Comparison of ENCODE assay signal across 8 mouse cellular contexts in the genomic region with DNA sequence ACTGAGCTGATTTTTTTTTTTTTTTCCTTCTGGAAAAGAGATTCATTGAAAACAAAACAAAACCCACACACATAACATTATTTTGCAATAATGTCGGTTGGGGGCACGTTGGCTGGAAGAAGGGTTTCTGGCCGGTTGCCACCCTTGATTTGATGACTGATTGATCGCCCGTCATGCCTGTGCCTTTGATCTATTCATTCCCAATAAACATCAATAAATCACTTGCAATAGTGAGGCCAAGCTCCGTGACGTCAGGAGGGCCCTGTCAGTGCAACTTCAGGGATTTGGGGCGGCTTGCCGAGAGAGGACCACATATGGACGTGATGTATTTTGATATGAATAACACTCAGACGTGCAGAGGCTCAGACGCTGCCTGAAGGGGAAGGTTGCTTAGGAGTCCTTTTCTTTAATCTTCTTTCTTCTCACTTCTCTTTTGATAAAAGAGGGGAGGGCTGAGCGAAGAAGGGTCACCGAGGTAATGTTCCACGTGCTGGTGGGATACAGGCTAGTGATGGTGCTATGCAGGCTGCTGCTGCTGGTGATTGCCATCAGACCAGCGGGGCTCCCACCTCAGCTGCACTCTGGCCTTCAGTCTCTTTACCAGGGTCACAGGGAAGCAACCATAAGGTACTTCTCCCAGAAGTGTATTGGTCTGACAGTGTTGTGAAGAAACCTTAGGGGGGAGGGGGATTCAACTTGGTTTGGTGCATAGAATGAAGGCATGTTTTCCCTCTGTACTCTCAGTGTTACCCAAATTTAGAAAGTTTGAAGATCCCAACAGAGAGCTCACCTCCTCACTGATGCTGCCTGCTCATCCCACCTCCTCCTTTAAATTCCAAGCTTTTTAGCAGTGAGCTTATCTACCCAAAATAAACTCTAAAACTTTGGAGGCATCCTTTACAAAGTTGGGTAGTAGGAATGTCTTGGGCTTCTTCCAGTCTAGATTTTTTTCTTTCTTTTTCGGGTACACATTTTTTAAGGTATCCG. TPM values are rescaled to one million over a fixed set of nuclear protein-coding genes. Genes with fewer than 3 reads are reported as not detected.
DNase-seq lines count a peak whose midpoint lies in the region; ATAC-seq lines count a peak whose summit lies in the region.

No protein-coding gene starts in this region.

- H3K9ac ChIP-seq in hindbrain, embryonic 11.5 days (ENCODE audit: low read depth, low read length), result peak overlapping the region; percentile 70; the same call in 1 of the 2 replicates

- H3K4me1 ChIP-seq in brown adipose tissue, adult 24 weeks (ENCODE audit: control insufficient read depth, insufficient read depth, insufficient read length, low read length), result no peaks in the 10 kb centered on the region
- H3K4me1 ChIP-seq in hindbrain, embryonic 11.5 days (replicated peaks; ENCODE audit: control insufficient read depth, insufficient read depth, low read length), result peaks cover 6% of the 10 kb centered on the region; the same call in 1 of the 2 replicates
- peaks cover 43% of the 10 kb centered on the region for H3K4me1 ChIP-seq in midbrain, embryonic 10.5 days

- H3K9me3 ChIP-seq in hindbrain, embryonic 11.5 days (ENCODE audit: control insufficient read depth, low read length), result no peaks in the 10 kb centered on the region
- H3K9me3 ChIP-seq in midbrain, embryonic 10.5 days (replicated peaks), result no peaks in the 10 kb centered on the region

- H3K4me2 ChIP-seq in hindbrain, embryonic 11.5 days (replicated peaks; ENCODE audit: low read depth, low read length), result peak overlapping the region; percentile 94

- H3K27ac ChIP-seq in brown adipose tissue, adult 24 weeks (replicated peaks; ENCODE audit: low read depth, low read length), result no peak overlapping the region
- peak overlapping the region; percentile 93 for H3K27ac ChIP-seq in hindbrain, embryonic 11.5 days (ENCODE audit: low read depth, low read length)
- H3K27ac ChIP-seq in midbrain, embryonic 10.5 days (replicated peaks), result no peak overlapping the region

- no peak for ATAC-seq in hindbrain, embryonic 11.5 days (ENCODE audit: low FRiP score)
- no peak for ATAC-seq in erythroid progenitor cell, adult 5-6 weeks (replicated peaks; ENCODE audit: low FRiP score, poor library complexity, severe bottlenecking)

- peak overlapping the region; percentile 65 for H3K4me3 ChIP-seq in brown adipose tissue, adult 24 weeks (ENCODE audit: insufficient read depth, low read depth, low read length)
- H3K4me3 ChIP-seq in hindbrain, embryonic 11.5 days (ENCODE audit: low read depth, low read length), result peak overlapping the region; percentile 82
- peak overlapping the region; percentile 87 for H3K4me3 ChIP-seq in midbrain, embryonic 10.5 days

- peaks cover 7% of the 10 kb centered on the region for H3K27me3 ChIP-seq in hindbrain, embryonic 11.5 days (ENCODE audit: control insufficient read depth, insufficient read depth, low read length)
- peaks cover 75% of the 10 kb centered on the region for H3K27me3 ChIP-seq in midbrain, embryonic 10.5 days (ENCODE audit: low read depth, poor library complexity, severe bottlenecking)

- peak; percentile 92 for DNase-seq in heart, adult 11 months
- DNase-seq in heart, adult 9 months (ENCODE audit: low spot score in 2 of 2), result no peak
- peak; percentile 60 for DNase-seq in hindbrain, embryonic 11.5 days (ENCODE audit: low spot score)
- DNase-seq in midbrain, embryonic 10.5 days (ENCODE audit: low spot score), result peak; percentile 47
- DNase-seq in thymus, adult 18-20 months, result no peak
- no peak for DNase-seq in kidney, postnatal 14 days

- H3K36me3 ChIP-seq in hindbrain, embryonic 11.5 days (ENCODE audit: control insufficient read depth, insufficient read depth, low read length), result no peaks in the 10 kb centered on the region
- no peaks in the 10 kb centered on the region for H3K36me3 ChIP-seq in midbrain, embryonic 10.5 days

- 7% methylated on average over 18 of the region's 18 CpGs for WGBS in hindbrain, embryonic 11.5 days
- 9% methylated on average over 18 of the region's 18 CpGs for WGBS in midbrain, embryonic 10.5 days

RNA-seq across cellular contexts. Expression of gene Tshz3, which starts 1.4 kb away (rescaled TPM):
- polyA plus RNA-seq in brown adipose tissue, adult 24 weeks (2012; ENCODE audit: insufficient read depth, insufficient read length, missing spikeins), result 0.58 and 0.79 TPM in 2 replicates
- polyA plus RNA-seq in hindbrain, embryonic 11.5 days (2014; fragmentation: Nextera tagmentation; extraction: Ambion mirVana), result 14.4 and 21.3 TPM in 2 replicates
- polyA plus RNA-seq in midbrain, embryonic 10.5 days (2016; fragmentation: Nextera tagmentation; extraction: Ambion mirVana), result 2.3 and 2.4 TPM in 2 replicates
- 0.42 TPM in 1 of 2 replicates, not detected in the other for total RNA-seq in erythroid progenitor cell, adult 5-6 weeks (2015; ENCODE audit: low replicate concordance)
- not detected in 2 replicates for total RNA-seq in erythroid progenitor cell, adult 5-6 weeks (2017; ENCODE audit: low replicate concordance)

Comparison
In these comparisons a context has a peak if more than half of its experiments do, and no peak if none do; other contexts are left out.
1. DNase-seq: peak in heart, adult 11 months (single experiment), hindbrain, embryonic 11.5 days (single experiment) and midbrain, embryonic 10.5 days (single experiment); none in heart, adult 9 months (0 of 2), thymus, adult 18-20 months (0 of 2) and kidney, postnatal 14 days (single experiment).
2. Peak in every context shown above with its lines, with median percentiles within 50 percentile points of each other: H3K4me3 ChIP-seq.